Mouse (Mus musculus) neural tube, embryonic 10.5 days (tissue): ENCODE data around the gene Thap3.
"Not testable (repeated sequence)": the region's sequence is repeated elsewhere in the genome, so short reads cannot be mapped to it uniquely, and the experiment has no call there.

Source experiments
- DNase-seq: peaks from one replicate; pipeline ENCODE4 v3.0.0-alpha.2; 2017; ENCODE audit warnings: low spot score; ENCODE audit errors: extremely low spot score

Thap3 gene

DNA sequence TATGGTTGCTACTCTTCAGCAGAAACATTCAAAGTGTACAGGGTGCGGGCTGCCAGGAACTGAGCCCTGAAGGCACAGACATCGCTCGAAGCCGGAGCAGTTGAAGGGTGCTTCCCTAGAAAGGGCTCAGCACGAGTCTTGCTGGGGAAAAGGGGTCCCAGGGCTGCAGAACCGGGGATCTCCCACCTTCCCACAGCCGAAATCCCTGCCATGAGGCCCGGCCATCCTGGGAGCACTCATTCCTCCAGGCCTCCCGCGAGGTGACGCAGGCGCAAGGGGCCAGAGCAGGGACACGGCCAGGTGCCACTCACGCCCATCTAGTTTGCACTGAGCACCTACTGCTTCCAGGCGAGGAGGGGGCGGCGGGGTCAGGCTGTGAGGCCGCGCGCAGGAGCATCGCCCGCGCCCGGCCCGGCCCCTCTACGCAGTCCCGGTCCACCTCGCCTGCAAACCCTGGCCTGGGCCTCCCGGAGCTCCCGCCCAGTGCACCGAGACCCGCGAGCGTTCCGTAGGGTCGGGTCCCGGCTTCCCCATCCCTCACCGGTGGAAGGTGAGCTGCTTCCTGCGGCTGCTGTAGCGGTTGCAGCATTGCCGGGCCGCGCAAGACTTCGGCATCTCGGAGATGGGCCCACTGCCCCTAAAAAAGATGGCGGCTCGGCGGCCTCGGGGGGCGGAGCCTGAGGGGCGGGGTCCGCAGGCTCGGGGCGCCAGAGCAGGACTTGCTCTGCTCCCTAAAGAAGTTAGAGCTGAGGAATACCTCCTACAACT lies at the start of gene Thap3:
Gene Thap3 (minus strand): TSS at position 656 of the 768 bp plus-strand sequence.
- DNase-seq = peak; percentile 74

DNA sequence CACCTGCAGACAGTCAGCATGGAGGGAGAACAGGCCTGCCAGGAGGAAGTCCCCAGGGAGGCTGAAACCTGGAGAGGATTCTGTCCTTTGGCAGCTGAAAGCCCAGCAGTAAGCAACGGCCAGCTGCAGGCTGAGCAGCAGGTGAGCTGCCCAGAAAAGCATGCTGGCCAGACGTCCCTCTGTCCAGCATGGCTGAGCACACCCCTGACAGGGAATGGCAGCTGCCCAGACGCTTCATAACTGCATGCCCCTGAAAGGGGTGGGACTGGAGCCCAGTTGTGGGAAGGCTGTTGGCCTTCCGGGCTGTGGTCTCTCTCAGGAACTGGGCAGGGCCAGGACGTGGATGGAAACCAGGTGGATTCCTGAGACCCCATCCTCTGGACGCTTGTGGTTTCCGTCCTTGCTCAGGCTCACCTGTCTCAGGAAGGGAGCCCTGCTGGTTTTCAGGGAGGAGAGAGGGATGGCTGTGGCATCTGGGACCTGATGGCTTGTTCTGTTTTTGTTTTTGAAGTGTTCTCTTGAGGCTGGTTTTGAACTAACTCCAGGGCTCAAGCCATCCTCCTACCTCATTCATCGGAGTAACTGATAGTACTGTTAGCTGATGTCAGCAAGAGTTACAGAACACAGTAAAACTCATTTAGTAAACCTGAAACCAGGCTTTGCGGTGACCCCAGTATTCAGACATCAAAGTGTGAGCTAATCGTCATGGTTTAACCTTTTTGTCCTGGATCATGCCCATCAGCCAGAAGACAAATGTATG lies 49.6 kb upstream of the Thap3 start, which contains the start of gene Tas1r1:
Gene Tas1r1 (minus strand): TSS at position 344 of the 760 bp plus-strand sequence.
- no peak for DNase-seq

DNA sequence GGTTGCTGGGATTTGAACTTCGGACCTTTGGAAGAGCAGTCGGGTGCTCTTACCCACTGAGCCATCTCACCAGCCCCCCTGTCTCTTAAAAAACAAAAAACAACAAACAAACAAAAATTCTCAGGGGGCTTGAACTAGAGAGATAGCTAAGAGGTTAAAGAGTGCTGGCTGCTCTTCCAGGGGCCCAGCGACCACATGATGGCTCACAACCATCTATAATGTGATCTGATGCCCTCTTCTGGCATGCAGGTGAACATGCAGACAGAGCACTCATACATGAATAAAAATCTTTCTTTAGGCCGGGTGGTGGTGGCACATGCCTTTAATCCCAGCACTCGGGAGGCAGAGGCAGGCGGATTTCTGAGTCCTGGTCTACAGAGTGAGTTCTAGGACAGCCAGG lies 47.7 kb upstream of the Thap3 start:
- not testable (repeated sequence) for DNase-seq

DNA sequence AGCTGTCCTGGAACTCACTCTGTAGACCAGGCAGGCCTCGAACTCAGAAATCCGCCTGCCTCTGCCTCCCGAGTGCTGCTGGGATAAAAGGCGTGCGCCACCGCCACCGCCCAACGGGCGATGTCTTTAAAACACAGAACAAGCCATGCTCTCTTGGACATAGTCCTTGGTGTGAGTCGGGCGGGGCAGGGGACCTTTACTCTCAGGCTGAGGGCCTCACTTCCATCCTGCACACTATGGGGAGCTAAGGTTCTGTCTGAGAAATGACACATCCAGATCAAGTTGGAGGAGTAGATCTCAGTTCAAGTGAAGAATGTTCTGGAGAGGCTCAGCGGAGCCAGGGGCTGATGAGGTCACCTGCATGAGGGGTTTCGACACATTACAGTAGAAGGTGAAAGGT lies 44.1 kb upstream of the Thap3 start:
- DNase-seq = no peak

DNA sequence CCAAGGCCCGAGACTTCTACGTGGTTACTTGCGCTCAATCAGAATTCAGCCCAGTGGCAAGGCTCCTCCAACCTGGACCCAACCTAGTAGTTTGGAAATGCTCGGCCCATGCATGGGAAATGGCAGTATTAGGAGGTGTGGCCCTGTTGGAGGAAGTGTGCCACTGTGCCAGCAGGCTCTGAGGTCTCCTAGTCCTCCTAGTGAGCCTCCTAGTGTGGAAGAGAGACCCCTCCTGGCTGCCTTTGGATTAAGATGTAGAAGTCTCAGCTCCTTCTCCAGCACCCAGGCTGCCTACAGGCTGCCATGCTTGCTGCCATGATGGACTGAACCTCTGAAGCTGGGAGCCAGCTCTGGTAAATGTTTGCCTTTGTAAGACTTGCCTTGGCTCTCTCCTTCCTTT lies 41.2 kb upstream of the Thap3 start:
- DNase-seq = no peak

DNA sequence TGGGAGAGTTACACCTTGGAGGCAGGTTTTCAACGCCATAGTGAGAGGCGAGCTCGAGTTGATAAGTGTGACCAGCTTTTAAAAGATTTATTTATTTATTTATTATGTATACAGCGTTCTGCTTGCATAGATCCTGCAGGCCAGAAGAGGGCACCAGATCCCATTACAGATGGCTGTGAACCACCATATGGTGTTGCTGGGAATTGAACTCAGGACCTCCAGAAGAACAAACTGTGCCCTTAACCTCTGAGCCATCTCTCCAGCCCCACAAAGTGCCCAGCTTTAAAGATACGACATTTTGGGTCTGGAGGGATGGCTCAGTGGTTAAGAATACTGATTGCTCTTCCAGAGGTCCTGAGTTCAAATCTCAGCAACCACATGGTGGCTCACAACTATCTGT lies 40.3 kb upstream of the Thap3 start:
- no peak for DNase-seq

DNA sequence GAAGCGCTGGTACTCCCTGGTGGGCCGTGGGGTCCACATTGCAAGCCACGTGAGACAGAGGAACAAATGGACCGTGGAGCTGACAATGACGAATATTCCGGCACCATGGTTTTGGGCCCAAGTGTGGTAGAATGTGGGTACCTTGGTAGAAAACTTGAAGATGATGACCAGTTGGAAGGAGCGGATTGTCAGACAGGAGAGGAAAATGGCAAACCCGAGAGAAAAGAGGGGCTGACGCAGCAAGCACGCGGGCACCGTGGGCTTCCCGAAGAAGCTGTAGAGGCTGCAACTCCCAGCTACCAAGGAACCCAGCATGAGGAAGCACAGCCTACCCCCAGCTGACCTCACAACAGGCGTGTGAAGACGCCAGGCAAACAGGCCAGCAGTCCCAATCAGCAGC lies 39.7 kb upstream of the Thap3 start:
- DNase-seq = no peak

DNA sequence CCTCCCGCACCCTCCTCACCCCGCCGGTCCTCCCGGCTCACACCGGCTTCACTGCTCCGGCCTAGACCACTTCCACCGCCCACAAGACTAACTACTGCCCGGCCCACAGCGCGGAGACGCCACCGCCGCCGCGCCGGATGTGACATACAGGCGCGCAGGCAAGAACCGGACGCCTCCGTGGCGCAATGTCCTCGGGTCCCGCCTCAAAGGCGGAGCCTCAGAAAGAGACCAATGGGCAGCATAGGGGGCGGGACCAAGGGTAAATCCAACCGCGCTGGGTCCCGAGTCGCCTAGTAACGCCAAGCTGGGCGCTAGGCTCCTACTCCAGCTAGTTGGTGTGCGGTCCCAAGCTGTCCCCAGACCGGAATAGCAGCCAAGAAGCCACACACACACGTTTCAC lies 38.7 kb upstream of the Thap3 start, which contains the start of gene Zbtb48:
Gene Zbtb48 (minus strand): TSS at position 148 of the 400 bp plus-strand sequence.
- DNase-seq = peak; percentile 92

DNA sequence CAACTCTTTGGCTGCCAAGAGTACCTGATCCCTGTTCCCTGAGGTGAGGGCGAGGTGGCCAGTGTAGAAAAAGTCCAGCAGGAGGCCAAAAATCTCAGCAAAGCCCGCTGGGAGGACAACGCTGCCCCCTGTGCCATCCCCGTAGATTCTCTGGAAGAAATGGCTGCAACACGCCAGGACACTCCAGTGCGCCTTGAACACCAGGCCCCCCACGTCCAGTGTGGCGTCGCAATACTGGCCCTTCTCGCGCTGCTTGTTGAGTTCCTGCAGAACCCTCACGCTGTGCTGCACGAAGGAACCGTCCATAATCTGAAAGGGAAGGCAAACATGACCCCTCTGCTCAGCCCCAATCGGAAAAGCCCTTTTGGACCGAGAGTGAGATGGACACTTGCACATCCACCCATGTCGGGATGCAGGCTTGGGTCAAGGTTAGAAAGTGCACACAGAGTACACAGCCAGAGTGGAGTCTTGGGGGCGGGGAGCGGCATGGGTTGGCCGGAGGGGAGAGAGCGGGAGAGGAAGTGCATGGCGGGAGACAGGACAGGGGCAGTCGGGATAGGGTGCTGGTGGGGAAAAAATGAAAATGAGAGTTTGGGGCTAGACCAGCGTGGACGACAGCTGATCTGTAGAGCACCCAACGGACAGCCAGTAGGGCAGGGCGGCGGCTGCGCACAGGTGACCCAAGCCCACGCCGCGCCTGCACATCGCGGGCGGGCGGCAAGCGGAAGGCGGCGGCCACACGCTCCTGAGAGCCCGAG lies 38.1 kb upstream of the Thap3 start:
- no peak for DNase-seq

DNA sequence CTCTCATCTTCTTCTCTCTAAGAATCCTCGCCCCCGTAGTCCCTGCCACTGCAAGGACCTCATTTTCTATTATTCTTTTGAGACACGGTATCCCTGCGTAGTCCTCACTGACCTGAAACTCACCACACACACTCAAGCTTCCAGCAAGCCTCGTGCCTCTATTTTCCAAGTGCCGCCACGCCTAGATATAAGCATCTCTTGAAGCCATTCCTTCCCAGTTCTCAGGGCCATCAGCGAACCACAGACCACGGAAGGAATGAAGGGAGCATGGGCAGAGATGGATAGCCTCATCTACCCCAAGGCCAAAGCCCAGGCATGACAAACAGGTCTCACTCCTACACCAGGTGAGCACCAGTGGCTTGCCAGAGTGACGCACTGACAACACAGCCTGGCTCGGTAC lies 35.7 kb upstream of the Thap3 start:
- no peak for DNase-seq

DNA sequence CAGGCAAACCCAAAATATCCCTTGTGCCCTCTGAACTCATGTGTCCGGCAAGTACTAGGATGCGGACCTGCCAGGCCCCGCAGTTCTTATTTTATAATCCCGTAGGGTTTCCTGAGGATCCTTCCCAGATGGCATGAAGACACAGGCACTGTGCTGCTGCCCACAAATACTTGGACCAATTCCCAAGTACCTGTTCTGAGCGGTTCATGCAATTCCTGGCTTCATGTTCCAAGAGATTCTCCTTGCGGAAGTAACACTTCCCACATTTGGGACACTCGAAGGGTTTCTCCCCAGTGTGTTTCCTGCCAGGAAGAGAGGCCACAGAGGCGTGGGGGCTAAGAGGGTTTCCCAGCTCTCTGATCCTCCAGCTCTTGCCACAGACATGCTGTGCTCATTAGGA lies 33.7 kb upstream of the Thap3 start:
- no peak for DNase-seq

DNA sequence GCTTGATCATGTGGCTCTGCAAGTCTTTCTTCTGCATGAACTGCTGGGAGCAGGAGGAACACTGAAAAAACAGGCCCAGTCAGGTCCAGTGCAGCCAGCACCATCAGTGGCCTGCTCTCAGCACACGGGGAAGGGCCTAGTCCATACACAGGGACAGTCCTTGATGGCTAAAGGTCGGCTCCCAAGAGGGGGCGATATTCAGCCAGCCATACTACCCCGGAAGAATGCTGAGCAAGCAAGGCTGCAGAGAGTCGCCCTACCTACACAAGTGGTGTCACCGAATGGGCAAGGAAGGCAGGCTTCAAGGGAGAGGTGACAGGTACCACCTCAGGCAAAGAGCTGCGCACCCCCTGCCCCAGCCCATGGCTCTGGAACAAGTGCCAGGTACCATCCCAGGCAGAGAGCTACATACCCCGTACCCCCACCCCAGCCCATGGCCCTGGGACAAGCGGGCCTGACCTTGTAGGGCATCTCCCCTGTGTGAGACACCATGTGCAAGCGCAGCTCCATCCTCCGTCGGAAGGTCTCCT lies 32.8 kb upstream of the Thap3 start:
- no peak for DNase-seq

DNA sequence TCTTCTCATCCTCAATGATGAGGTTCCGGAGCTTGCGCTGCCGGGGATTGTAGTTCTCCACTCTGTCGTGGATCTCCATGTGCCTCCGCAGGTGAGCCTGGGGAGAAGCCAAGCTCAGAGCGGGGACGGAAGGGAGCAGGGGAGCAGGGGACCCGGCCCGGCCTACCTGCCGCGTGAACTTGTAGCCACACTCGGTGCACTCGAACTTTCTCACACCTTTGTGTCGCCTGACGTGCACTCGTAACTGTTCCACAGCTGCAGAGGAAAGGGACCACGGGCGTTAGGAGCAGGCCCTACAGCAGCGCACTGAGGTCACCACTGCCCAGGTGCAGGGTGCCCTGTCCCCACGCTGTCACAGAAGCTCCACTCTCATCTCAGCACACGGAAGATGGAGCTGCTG lies 31.2 kb upstream of the Thap3 start:
- DNase-seq = no peak

DNA sequence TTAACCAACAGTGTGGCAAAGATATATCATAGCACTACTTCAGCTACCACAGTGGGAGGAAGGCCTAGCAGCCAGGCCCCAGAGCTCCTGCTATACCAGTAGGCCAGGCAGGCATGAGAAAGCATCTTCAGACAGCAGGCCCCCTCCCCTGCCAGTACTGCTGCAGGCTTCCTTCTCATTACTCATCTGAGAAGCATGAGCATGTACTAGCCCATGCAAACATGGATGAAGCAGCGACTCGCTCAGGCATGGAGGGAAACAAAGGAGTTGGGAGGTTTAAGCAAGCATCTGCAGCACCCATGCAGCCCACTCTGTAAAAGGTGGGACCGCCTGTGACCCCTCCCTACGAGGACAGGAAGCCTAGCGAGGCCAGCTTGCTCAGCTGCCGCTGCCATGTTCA lies 30.3 kb upstream of the Thap3 start:
- no peak for DNase-seq

DNA sequence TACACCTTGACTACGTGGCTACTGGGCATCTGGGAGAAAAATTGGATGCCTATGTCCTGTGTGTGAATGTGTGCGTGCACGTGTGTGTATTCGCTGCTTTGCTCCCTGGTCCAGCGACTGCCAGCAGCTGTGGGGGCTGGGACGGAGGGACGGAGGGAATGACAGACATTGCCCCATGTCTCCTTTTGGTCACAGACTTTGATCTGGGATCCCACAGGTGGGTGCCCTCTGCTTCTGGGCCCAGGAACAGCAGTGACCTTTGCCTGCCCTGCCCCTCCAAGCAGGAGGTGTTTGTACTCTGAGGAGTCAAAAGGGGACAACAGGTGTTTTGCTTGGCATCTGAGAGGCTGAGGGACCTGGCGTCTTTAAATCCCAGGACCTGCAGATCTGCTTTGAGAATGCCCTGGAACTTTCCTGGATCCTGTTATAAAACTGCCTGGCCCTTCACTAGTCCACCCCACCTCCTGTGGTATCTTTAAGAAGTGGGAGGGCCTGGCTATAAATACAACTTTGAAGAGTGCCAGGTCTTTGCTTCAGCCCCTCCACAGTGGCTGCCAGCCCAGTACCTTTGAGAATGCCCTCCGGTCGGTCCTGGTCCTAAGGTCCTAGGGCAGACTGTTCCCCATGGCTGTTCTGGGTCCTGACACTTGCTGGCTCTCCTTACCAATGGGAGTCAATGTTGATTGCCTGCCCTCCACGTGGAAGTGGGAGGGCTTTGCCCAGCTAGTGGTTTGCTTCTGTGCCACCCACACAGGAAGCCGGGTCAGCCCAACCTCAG lies 24.4 kb upstream of the Thap3 start:
- no peak for DNase-seq

DNA sequence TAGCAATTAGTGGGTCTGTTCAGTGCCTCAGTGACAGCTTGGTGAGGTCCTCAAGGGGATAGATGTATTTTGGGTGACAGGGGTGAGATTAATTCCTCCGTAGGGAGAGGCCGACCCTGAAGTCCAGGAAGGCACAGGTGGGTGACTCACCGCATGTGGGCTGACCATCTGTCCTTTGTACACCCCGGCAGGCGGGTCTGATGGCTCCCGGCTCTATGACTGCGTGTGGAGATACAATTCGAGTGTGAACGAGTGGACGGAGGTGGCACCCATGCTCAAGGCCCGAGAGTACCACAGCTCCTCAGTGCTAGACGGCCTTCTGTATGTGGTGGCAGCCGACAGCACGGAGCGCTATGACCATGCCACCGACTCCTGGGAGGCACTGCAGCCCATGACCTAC lies 23.3 kb upstream of the Thap3 start:
- DNase-seq = no peak

DNA sequence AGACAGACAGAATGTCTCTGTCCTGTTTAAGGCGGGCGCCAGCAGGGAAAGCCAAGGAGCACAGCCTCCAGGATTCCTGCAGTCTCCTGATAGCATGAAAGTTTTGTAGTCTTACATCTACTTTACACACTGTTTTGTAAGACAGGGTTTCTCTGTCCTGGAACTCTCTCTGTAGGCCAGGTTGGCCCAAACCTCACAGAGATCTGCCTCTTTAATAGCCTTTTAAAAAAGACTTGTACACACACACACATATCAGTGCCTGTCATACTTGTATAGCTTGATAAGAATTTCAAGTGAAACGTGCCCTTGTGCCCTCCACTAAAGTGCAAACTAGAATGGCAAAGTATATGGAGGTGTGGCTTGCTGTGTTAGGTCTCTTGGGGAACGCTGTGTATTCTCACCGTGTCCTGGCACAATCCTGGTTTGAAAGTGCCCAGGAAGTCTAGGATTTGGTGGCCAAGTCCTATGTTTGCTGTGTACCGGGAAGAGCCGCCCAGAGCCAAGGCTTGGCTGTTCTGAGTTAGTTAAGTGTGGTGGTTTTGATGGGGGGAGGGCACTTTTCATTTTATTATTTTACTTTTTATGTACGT lies 22.5 kb upstream of the Thap3 start:
- no peak for DNase-seq

DNA sequence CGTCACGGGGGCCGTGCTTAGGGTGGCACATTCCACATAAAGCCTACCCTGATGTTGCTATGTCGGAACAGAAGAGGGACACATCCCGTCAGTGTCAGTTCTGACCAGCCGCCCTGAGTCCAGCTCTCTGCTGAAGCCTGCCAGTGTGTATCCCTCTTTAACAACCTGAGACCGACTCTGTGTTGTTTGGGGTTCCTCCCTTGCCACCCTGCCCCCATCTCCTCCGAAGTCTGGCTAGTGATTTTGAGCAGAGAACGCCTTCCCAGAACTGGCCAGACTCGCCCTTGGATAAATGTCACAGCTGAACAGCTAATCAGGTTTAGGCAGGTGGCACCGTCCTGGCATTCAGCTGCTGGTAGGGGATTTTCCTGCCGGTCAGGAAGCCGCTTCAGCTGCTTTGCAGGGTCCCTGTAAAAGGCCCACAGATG lies 21.9 kb upstream of the Thap3 start:
- no peak for DNase-seq

DNA sequence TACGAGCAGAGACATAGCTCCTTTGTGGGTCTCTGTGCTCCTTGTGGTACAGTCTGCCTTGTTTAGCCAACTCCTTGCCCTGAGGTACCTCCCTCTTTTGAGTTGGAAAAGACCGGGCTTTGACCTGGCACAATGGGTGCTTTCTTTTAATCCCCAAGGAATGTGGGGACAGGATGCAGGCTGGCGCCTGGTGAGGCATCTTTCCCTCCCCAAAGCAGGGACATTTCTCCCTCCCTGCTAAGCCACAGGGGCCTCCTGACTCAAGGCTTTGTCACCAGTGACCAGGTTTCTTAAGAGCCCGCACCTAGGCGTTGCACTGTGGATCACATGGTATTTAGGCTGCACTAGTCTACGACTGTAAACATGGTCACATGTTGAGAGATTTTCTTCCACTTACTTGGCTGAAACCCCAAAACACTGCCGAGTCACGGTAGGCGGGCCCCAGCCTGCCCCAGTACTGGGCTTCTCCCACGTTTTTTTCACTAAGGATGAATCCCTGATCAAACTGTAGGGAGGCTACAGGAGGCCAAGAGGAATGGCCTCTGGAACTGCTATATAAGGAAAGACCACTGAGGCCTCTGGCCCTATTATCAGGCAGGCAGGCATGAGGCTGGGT lies 21.4 kb upstream of the Thap3 start:
- DNase-seq = no peak
